Mouse (Mus musculus) CH12.LX (cell line): Measurements from ENCODE around the gene Fyttd1.

Source experiments
- CHD2 ChIP-seq: IDR thresholded peaks from 2 replicates; pipeline ENCODE4 v1.6.1; 2011; ENCODE audit warnings: low read length, improper control_type of control experiment
- CTCF ChIP-seq, 2 experiments: IDR thresholded peaks in 1 of 2; conservative IDR thresholded peaks in 1 of 2; 2 replicates each; pipeline ENCODE4 v1.5.1; 2011 to 2012; ENCODE audit warnings: low read depth in 2 of 2, low read length in 2 of 2, improper control_type of control experiment in 1 of 2, inconsistent platforms in 1 of 2, mild to moderate bottlenecking in 1 of 2, moderate library complexity in 1 of 2
- E2F4 ChIP-seq: IDR thresholded peaks from 2 replicates; pipeline ENCODE4 v1.6.1; 2011; ENCODE audit warnings: low read depth, low read length, improper control_type of control experiment; ENCODE audit not compliant: insufficient replicate concordance
- MAX ChIP-seq: IDR thresholded peaks from 2 replicates; pipeline ENCODE4 v1.6.1; 2011; ENCODE audit warnings: low read length, improper control_type of control experiment
- MAZ ChIP-seq: IDR thresholded peaks from 2 replicates; pipeline ENCODE4 v1.6.1; 2012; ENCODE audit warnings: low read depth, mild to moderate bottlenecking, inconsistent platforms, low read length, improper control_type of control experiment, moderate library complexity
- MEF2A ChIP-seq: IDR thresholded peaks from 2 replicates; pipeline ENCODE4 v1.6.1; 2014; ENCODE audit warnings: low read depth, mild to moderate bottlenecking, inconsistent platforms, low read length, improper control_type of control experiment, borderline replicate concordance
- NRF1 ChIP-seq: IDR thresholded peaks from 2 replicates; pipeline ENCODE4 v1.6.1; 2014; ENCODE audit warnings: low read depth, mild to moderate bottlenecking, inconsistent platforms, low read length, improper control_type of control experiment, moderate library complexity
- POLR2A ChIP-seq: IDR thresholded peaks from 2 replicates; pipeline ENCODE4 v1.6.1; 2011; ENCODE audit warnings: low read depth, mild to moderate bottlenecking, improper control_type of control experiment, low read length

GRCm38 (mm10) chr16:32942694-32943093 lies 65.4 kb downstream of the Fyttd1 start:
- no peak for TF ChIP-seq CTCF (conservative IDR thresholded peaks at IDR 0.05 in 1 of 2, IDR thresholded peaks at IDR 0.05 in 1 of 2; ENCODE audit: low read depth in 2 of 2, low read length in 2 of 2)
- TF ChIP-seq E2F4 = no peak
- TF ChIP-seq NRF1 = no peak
- TF ChIP-seq MAX = no peak
- no peak for TF ChIP-seq POLR2A
- no peak for TF ChIP-seq MAZ
- TF ChIP-seq CHD2 = no peak
- no peak for TF ChIP-seq MEF2A
